Mouse (Mus musculus) MN1 (cell line): ENCODE results near the gene Scnn1a.

Experiments
- DNase-seq: peaks from one replicate; pipeline ENCODE4 v3.0.0-alpha.2; 2016; ENCODE audit warnings: low spot score

The Scnn1a gene

DNA sequence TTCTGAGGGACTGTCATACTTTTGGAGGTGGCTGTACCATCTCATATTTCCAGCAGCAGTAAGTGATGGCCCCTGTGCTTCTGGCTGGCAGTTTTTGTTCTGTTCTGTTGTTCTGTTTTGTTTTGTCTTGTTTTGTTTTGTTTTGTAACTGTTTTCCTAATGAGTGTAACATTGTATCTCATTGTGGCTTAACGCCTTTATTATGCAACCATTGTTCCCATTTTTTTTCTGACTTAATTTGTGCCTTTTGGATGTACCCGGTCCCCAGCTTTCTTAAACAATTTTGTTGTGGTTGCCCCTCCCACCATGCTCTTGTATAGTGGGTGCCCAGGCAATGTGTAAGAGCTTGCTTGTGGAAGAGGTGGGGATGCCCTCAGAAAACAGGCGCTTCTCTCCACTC lies 21.7 kb downstream of the Scnn1a start:
- no peak for DNase-seq

DNA sequence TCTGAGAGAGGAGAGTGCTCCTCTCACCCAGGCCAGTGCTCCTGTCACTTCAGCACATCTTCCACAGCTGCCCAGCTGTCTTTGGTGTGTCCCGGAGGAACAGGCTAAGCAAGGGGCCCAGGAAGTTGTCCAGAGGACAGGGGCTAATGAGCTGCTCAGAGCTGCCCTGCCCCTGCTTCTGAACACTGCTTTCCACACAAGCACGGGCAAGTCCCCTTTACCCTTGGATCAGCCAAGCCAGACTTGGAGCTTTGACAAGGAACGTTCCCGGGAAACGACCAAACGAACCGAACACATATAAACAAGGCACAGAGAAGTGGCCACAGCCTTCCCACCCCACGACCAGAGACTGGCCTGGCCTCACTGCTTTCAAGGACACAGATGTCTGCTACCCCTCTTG lies 23.6 kb downstream of the Scnn1a start:
- no peak for DNase-seq

- DNase-seq, result no peak
These were observed 24.4 kb downstream of the Scnn1a start for GRCm38 (mm10) chr6:125344866-125345265.

- DNase-seq, result no peak
These were observed 25.2 kb downstream of the Scnn1a start for GRCm38 (mm10) chr6:125345625-125346024.

DNA sequence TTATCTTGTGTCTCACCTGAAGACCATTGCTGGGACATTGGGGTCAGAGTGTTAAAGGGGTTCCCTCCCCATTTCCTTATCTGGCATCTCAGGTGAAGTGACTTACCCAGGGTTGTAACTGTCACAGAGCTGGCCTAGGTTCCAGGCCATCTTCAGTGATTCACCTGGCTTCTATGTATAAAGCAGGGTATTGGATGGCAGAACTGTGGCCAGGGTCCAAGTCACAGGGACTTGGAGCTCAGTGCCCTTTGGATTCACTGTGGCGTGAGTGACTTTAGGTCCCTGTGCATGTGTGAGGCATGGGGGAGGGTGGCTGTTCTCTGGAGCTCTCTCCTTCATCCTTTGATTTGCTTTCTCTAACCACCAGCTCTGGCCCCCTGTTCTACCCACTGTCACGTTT lies 25.6 kb downstream of the Scnn1a start:
- DNase-seq, result no peak

GRCm38 (mm10) chr6:125348721-125349574 lies 28.5 kb downstream of the Scnn1a start, which contains the start of gene Tnfrsf1a:
TSS of gene Tnfrsf1a (plus strand) at chr6:125349362.
- DNase-seq, result no peak

DNA sequence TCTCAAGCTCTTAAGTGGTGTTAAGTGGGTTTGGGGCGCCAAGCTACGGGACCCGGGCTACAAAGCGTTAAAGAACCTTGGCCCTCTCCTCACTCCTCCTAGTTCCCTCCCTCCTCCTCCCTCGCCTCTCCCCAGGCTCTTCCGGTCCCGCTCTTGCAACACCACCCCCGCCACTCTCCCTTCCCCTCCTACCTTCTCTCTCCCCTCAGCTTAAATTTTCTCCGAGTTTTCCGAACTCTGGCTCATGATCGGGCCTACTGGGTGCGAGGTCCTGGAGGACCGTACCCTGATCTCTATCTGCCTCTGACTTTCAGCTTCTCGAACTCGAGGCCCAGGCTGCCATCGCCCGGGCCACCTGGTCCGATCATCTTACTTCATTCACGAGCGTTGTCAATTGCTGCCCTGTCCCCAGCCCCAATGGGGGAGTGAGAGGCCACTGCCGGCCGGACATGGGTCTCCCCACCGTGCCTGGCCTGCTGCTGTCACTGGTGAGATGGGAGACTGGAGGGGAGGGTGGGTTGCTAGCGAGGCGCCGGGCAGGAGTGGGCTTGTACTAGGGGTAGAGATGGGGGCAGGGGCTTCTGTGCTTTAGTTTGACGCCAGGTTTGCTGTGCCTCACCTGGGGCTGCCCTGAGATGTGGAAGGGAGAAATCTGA lies 29.2 kb downstream of the Scnn1a start:
- peak; percentile 64 for DNase-seq

DNA sequence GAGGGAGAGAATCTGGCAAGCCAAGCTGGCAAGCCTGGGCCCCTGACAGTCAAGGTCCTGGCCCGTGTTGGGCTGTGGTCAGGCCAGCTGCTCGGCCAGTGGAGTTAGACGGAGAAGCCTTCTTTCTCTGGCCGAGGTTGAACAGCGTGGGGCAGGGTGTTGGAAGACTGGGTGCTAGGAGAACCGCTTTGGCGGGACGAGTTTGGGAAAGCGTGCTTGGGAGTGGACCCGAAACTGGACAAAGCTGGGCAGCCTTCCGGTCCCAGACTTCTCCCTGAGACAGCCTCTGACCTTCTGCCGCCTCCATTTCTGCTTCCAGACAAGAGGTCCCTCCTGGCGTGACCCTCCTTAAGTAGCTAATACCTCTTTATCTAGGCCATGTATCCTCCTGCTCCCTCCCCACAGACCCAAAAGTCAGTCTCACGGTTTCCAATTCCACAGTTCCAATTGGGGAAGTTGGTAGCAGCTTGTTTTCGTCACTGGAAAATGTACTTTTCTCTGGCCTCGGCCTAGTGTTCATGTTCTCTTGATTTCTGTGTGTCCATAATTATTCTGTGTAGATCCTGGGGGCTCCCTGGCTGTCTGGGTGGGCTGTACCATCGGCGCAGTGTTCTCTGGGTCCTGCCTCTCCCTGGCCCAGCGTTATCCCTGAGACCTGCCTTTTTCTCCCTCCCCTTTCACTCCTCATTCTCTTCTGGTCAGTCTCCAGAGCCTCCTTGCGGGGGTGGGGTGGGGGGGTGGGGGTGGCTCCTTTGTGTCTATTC lies 30.0 kb downstream of the Scnn1a start:
- DNase-seq, result peak; percentile 34

DNA sequence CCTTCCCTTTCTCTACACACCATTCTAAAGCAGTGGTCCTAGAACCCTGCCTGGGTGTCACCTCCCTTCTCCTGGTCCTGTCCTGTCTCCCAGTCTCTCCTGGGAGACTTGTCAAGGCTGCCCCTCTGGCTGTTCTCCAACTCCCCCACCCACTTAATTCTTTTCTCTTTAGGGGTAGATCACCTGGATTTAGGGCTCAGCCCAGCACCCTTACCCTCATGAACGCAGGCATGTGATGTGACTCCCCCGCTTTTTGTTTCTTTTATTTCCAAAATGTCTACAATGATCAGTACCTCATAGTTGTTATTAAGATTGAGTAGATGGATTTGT lies 30.5 kb downstream of the Scnn1a start:
- no peak for DNase-seq

DNA sequence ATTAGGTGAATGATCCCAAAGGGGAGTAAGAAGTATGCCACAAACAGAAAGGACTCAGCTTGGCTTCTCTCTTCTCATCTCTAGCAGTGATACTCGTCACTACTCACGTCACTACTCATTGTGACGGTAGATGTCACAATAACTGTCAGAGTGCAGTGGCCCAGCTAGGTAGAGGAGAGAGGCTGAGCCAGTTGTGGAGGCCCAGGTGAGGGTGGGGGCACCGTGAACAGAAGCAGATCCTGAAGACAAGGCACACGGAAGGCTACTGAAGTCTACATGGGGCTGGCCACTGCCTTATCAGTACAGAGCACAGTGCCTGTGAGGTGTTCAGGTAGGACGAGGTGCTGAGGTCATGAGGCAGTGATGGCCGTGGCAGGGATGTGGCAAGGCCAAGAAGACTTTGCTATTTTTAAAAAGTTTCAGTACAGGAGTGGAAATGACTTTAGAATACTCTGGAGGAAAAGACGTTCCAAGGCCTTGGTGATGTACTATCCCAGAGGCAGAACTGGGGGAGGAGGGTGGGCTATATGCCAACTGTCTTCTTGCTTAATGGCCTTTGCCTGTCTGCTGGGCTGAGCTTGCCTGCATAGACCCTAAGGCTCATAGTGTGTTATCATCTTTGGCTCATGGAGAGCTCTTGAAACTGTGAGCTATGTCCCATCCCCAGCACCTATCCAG lies 31.0 kb downstream of the Scnn1a start:
- DNase-seq, result no peak

- no peak for DNase-seq
These were observed 31.6 kb downstream of the Scnn1a start for GRCm38 (mm10) chr6:125352046-125352384.

DNA sequence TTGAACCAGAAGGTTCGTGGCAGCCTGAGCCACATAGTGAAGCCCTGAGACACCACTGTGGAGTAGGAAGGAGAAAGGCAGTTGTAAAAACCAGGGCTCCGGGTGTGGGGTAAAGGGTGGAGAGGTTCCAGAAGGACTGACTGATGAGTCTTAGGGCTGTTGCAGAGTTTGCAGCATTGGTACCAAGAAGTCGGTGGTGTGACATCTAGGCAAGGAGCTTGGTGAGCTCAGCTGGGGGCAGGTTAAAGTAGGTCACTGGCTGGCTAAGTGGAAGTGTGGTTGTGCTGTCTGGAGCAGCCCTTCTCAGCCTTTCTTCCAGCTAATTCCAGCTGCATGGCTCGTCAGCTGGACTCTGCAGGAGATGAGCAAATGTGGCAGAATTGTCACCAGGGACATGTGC lies 32.4 kb downstream of the Scnn1a start:
- DNase-seq, result no peak

DNA sequence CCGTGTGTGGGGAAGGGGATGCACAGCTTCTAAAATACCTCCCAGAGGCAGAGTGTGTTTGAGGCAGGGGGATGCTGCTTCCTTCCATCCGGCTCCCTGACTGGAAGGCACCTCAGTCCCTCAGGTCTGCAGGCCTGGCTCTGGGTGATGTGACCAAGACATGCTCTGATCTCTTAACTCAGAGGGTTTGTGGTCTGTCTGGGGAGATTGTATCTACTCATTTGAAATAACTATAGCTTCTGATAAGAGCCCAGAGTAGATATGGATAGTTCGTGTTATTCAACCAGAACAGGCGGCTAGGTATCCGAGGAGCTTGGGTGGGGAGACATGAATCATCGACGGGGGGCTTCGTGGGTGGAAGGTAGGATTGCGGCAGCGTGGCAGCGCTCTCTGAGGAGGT lies 32.8 kb downstream of the Scnn1a start:
- no peak for DNase-seq

DNA sequence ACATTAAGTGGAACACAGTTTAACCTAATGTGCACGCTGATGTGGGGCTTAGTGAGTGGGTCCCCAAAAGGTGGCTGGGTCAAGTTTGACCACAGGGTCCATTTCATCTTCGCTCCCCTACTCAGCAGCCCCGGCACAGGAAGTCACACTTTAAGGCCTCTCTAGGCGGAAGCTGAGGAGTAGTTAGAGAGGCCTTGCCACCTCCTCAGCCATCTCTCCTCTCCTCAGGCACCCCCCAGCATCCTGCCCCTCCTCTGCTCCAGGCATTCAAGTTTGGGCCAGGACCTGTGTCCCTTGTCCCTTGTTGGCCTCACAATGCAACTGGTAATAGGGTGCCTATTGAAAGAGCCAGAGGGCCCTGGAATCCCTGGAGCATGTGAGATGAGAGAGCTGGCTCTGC lies 33.2 kb downstream of the Scnn1a start:
- no peak for DNase-seq

DNA sequence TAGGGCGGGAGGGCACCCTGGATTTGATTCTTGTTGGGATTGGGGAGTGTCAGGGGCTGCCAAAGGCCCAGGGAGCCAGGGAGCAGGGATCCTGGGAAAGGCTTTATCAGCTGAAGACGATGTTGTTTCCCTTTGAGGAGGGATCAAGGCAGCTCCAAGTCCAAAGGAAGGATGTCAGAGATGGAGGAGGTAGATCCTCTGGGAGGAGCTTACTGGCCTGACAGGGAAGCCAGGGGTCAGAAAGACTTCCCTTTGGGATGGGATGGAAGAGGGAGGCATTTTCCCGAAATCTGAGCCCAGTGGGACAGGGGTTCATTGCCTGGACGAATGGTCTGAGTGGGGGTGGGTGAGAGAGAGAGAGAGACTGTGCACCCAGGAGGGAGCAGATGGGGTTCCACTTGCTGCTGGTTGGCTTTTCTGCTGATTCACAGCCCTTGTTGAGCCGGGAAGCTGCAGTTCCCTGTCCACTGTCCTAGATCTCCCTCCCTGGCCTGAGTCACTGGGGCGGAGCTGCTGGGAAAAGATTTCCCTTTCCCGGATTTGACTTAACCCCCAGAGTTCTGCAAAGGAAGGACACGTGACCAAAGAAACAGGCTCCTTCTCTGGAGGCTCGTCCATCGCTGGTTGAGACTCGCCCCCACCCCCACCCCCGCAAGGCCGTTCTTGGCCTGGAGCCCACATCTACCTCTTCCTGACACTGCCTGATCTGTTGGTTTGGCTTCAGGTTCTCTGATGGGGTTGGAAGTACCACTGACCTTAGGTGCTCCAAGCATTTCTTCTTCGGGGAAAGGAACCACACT lies 34.1 kb downstream of the Scnn1a start:
- DNase-seq, result peak; percentile 84

GRCm38 (mm10) chr6:125355197-125355741 lies 34.8 kb downstream of the Scnn1a start:
- no peak for DNase-seq

DNA sequence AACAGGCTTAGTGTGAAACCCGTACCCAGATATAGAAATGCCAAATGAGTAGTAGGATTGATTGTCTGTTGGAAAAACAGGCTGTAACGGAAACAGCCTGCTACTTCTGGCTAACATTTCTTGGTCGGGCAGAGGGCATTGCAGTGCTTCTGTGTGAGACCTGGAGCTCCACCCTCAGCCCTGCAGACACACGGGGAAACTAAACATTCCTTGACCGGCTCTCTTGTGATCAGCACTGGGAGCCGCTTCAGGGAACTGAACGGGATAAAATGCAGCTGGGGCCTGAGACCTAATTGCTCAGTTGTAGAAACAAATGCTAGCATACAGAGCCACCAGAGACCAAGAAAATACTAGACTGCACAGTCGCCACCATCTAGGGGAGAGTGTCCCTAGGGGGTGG lies 35.8 kb downstream of the Scnn1a start:
- no peak for DNase-seq

GRCm38 (mm10) chr6:125357334-125357733 lies 36.9 kb downstream of the Scnn1a start:
- no peak for DNase-seq

DNA sequence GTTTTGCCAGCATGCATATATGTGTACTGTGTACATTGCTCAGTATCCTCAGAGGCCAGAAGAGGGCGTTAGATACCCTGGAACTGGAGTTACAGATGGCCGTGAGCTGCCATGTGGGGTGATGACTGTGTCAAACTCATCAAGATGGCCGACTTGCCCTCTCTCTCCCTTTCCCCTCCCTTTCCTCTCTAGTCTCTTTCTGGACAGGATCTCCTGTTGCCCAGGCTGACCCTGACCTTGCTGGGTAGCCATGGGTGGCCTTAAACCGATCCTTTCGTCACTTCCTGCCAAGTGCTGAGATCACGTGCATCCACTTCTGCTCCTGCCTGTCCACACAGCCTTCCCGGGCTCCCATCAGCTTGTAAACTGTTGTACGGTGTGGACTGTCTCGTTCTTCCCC lies 39.5 kb downstream of the Scnn1a start:
- no peak for DNase-seq

GRCm38 (mm10) chr6:125360846-125361245 lies 40.4 kb downstream of the Scnn1a start:
- DNase-seq, result no peak
